Mouse (Mus musculus): Measurements from ENCODE around the gene Ptprcap.
A peak's percentile ranks its signal among the peaks of the same experiment; 100 is the strongest.
"Not testable (repeated sequence)": the region's sequence is repeated elsewhere in the genome, so short reads cannot be mapped to it uniquely, and the experiment has no call there.

Ptprcap gene

GRCm38 (mm10) chr19:4153232-4153654 is at the start of gene Ptprcap:
Gene Ptprcap (plus strand): TSS chr19:4153604.
- no peak for DNase-seq (ENCODE audit: low read depth, low spot score)

- no peak for DNase-seq (ENCODE audit: low read depth, low spot score)
Measured at GRCm38 (mm10) chr19:4103792-4104191, 49.6 kb upstream of the Ptprcap start.

GRCm38 (mm10) chr19:4104675-4105194 is 48.7 kb upstream of the Ptprcap start:
- DNase-seq (ENCODE audit: low read depth, low spot score): no peak

- no peak for DNase-seq (ENCODE audit: low read depth, low spot score)
Measured at GRCm38 (mm10) chr19:4106654-4107053, 46.8 kb upstream of the Ptprcap start.

GRCm38 (mm10) chr19:4108535-4108934 is 44.9 kb upstream of the Ptprcap start:
- no peak for DNase-seq (ENCODE audit: low read depth, low spot score)

GRCm38 (mm10) chr19:4112063-4112960 is 41.1 kb upstream of the Ptprcap start:
- DNase-seq (ENCODE audit: low read depth, low spot score): no peak

GRCm38 (mm10) chr19:4113186-4113805 is 40.1 kb upstream of the Ptprcap start:
- DNase-seq (ENCODE audit: low read depth, low spot score): no peak

- DNase-seq (ENCODE audit: low read depth, low spot score): no peak
Measured at GRCm38 (mm10) chr19:4113806-4114230, 39.6 kb upstream of the Ptprcap start.

GRCm38 (mm10) chr19:4114551-4114950 is 38.9 kb upstream of the Ptprcap start:
- no peak for DNase-seq (ENCODE audit: low read depth, low spot score)

- no peak for DNase-seq (ENCODE audit: low read depth, low spot score)
Measured at GRCm38 (mm10) chr19:4115144-4115543, 38.3 kb upstream of the Ptprcap start.

GRCm38 (mm10) chr19:4115816-4116215 is 37.6 kb upstream of the Ptprcap start:
- no peak for DNase-seq (ENCODE audit: low read depth, low spot score)

GRCm38 (mm10) chr19:4117006-4117405 is 36.4 kb upstream of the Ptprcap start:
- DNase-seq (ENCODE audit: low read depth, low spot score): no peak

- DNase-seq (ENCODE audit: low read depth, low spot score): no peak
Measured at GRCm38 (mm10) chr19:4118350-4118749, 35.1 kb upstream of the Ptprcap start.

GRCm38 (mm10) chr19:4119716-4120487 is 33.5 kb upstream of the Ptprcap start:
- no peak for DNase-seq (ENCODE audit: low read depth, low spot score)

- DNase-seq (ENCODE audit: low read depth, low spot score): no peak
Measured at GRCm38 (mm10) chr19:4120496-4120895, 32.9 kb upstream of the Ptprcap start.

- DNase-seq (ENCODE audit: low read depth, low spot score): peak; percentile 98
Measured at GRCm38 (mm10) chr19:4121097-4121805, 32.2 kb upstream of the Ptprcap start.

GRCm38 (mm10) chr19:4121896-4122295 is 31.5 kb upstream of the Ptprcap start:
- not testable (repeated sequence) for DNase-seq (ENCODE audit: low read depth, low spot score)

GRCm38 (mm10) chr19:4122411-4123370 is 30.7 kb upstream of the Ptprcap start:
- DNase-seq (ENCODE audit: low read depth, low spot score): no peak

GRCm38 (mm10) chr19:4124432-4124831 is 29.0 kb upstream of the Ptprcap start:
- DNase-seq (ENCODE audit: low read depth, low spot score): no peak

- DNase-seq (ENCODE audit: low read depth, low spot score): not testable (repeated sequence)
Measured at GRCm38 (mm10) chr19:4125268-4125667, 28.1 kb upstream of the Ptprcap start.
